Mouse (Mus musculus) spleen, postnatal 4 days (tissue): Measurements from ENCODE around the gene Cd302.
A peak's percentile ranks its signal among the peaks of the same experiment; 100 is the strongest.

ENCODE experiments used
- DNase-seq, 2 experiments: peaks; one replicate each; pipeline ENCODE4 v3.0.0; 2022; ENCODE audit warnings: low spot score in 2 of 2

Gene Cd302

DNA sequence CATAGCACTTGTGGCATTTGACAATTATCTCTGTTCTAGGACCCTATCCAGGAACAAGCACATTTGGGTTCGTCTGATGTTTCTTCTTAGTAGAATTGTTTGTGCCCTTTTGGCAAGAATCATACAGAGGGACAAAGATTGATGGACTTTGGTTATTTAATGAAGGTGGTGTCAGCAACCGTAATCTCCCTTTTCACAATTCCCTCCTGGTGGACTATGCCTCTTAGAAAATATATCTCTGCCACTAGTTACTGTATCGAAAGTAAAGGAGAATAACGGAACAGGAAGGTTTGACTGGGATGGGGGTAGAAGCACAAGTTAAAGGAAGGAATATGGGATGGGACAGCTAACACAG lies at the start of gene Cd302:
TSS of gene Cd302 (minus strand) at position 22 of the 355 bp plus-strand sequence.
- no peak for DNase-seq

DNA sequence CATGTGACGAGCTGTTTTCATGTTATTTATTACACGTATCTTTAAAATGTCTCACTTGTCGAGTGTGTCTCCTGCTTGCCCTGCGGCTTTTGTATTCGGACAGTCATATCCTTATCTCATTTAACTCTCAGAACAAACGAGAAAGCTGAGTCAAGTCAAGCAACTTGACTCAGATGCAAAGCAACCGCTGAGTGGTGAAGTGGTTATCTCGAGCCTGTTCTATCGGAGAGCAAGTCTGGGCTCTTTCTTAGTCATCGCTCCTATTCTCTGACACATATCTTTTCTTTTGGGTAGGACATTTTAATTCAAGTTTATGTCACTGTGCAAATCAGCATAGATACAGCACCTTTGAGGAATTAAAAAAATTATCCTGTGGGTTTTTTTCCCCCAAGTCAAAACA lies 44.4 kb upstream of the Cd302 start:
- DNase-seq: no peak

DNA sequence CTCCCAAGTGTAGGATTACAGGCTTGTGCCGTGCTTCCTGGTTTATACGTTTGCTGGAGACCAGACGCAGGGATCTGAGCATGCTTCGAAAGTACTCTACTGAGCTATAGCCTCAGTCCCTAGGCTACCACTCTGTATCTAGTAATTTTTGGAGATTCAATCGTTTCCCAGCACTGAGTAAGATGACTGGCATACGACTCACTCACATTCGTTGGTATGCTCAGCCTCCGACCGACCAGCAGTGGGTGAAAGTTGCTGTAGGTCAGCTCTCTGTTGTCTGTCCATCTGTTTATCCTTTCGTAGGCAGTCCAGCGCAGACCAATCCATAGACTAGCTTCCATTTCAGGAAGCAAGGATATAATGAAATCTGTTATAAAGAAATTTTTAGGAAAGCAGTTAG lies 43.3 kb upstream of the Cd302 start:
- no peak for DNase-seq

- DNase-seq: no peak
Measured at GRCm38 (mm10) chr2:60326948-60327347, 42.7 kb upstream of the Cd302 start.

GRCm38 (mm10) chr2:60323411-60323810 lies 39.1 kb upstream of the Cd302 start:
- no peak for DNase-seq

- DNase-seq: no peak
Measured at GRCm38 (mm10) chr2:60322031-60322726, 37.9 kb upstream of the Cd302 start.

DNA sequence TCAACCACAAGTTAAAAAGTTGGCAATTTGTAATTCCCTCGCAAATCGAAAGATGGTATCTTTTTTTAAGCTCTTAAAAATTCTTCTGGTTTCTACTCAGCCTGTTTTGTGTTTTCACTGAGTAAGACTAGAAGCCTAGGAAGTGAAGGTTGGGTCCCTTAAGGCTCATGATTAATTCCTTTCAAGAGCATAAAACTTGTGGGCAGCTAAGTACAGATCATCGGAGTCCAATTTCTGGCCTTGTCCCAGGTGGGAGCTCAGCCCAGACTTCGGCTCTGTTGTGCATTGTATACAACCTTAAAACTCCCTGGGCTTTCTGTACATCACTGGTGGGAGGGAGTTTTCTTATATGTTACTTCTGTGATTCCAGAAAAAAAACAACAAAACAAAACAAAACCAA lies 19.5 kb upstream of the Cd302 start:
- no peak for DNase-seq

DNA sequence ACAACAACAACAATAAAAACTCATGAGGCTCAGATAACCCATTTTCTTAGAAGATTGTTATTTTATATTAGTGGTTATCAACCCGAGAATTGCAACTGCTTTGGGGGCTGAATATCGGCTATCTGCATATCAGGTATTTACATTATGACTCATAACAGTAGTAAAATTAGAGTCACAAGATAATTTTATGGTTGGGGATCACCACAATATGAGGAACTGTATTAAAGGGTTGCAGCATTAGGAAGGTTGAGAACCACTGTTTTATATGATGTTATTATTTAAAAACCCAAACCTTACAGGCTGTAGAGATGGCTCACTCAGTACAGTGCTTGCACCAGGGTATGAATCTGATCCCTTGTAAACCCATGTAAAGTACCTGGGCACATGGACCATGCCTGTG lies 15.0 kb upstream of the Cd302 start:
- no peak for DNase-seq

GRCm38 (mm10) chr2:60298266-60298665 lies 14.0 kb upstream of the Cd302 start:
- DNase-seq: peak; percentile 27 to 65

DNA sequence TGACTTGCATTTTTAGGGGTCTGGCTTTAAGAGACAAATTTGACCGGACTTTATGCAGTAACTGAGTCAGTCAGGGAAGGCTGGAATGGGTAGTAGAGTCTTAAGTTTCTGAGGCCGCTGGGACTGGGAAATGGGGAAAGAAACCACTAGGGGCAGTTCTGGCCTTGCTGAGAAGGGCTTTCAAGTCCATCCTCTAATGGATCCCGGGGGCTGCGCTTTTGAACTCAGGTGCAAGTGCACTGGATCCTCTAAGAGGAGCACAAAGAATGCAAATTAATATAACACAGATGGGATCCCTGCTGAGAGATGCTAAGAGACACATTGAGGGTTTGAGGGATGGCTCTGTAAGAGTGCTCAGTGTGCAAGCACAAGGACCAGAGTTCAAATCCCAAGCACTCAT lies 7.1 kb upstream of the Cd302 start:
- DNase-seq: no peak

DNA sequence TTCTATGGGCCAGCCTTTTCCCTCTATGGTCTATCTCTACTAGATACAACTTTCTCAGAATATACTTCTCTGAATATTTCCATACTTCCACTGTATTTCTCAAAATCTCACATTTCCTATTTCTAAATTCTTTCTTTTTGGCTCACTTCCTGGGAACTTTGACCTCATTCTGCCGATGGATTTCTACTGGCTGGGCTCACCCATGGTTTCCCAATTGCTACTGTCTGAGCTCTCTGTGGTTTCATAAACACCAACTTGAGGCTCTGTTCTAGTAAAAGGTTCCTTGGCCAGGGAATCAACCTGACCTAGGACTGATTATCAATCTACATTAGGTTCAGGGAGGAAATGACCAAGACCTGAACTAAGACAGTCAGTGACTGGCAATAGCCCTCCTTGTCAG lies 5.2 kb upstream of the Cd302 start:
- no peak for DNase-seq

GRCm38 (mm10) chr2:60288606-60289005 lies 4.3 kb upstream of the Cd302 start:
- DNase-seq: no peak

DNA sequence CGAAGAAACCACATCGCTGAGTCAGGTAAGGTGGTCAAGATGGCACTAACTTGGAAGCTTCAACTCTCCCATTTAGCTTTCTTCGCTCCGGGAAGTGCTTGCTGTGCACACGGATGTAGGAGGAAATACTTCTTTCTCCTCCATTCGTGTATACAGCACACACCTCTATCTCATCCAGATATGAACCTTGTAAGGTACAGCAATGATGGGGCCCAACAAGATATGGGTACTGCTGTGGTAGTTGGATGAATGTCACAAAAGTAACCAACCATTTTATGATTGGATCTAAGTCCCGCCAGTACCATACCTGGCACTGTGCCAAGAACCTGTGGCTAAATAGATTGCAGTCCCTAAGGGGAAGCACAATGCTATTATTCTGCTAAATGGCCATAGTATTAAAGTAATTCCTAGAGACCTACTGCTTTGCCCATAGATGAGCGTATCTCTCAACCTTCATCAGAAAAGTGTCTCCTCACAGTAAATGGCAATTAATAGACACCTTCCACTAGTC lies 874 bp upstream of the Cd302 start:
- no peak for DNase-seq

DNA sequence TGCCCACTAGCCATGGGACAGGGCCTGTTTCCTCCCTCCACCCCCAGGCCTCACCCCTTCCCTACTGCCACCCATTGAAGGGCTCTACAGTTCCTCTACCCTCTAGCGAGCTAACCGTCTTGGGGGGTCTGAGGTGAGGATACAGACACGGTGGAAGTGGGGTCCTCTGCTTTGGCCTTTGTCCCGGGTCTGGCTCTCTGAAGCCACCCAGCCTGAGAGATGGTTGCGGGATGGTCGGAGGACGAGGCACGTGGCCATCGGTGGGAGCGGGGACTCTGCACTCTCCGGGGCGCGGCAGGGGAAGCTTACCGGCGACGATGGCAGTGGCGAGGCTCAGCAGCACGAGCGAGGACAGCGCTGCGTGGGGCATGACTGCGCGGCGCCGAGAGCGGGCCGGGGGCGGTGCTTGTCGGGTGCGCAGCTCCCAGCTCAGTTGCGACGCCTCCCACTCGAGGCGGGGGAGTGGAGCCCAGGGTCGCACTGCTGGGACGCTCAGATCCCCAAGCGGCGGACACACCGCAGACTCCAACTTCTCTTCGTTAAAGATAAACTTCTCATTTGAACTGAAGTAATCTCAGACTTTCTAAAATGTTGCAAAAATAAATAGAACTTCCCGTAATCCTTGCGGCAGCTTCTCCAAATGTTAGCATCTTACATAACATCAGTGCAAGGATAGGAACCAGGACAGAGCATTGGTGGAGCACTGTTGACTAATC lies 379 bp downstream of the Cd302 start:
- peak; percentile 45 to 71 for DNase-seq

DNA sequence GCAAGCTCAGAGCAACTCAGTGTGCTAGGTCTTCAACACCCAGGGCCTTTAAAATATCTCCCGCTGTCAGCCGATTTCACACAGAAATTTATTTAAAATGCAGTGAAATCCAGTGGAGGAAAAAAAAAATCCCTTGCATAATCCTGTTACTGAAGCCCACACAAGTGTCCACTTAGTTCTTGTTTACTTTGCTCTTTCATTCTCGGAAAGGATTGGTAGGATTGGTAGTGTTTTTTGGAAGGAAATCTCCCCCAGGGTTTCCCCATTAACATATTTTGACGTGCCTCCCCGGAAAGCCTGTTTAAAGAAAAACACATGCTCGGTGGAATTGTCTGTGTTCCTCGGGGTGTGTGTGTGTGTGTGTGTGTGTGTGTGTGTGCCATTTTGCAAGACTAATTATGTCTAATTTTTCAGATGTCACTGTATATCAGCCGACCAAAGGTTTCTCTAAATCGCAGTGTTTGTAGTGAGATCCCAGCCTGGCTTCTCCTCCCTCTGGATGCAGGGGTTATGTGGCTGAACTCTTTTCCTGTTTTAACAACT lies 1.0 kb downstream of the Cd302 start:
- no peak for DNase-seq

- no peak for DNase-seq
Measured at GRCm38 (mm10) chr2:60282625-60283024, 1.7 kb downstream of the Cd302 start.

- no peak for DNase-seq
Measured at GRCm38 (mm10) chr2:60278627-60279026, 5.7 kb downstream of the Cd302 start.

GRCm38 (mm10) chr2:60269856-60270479 lies 14.3 kb downstream of the Cd302 start:
- peak in 1 of 2 experiments; percentile 51 for DNase-seq

- peak in 1 of 2 experiments; percentile 45 for DNase-seq
Measured at GRCm38 (mm10) chr2:60267567-60267966, 16.7 kb downstream of the Cd302 start.

DNA sequence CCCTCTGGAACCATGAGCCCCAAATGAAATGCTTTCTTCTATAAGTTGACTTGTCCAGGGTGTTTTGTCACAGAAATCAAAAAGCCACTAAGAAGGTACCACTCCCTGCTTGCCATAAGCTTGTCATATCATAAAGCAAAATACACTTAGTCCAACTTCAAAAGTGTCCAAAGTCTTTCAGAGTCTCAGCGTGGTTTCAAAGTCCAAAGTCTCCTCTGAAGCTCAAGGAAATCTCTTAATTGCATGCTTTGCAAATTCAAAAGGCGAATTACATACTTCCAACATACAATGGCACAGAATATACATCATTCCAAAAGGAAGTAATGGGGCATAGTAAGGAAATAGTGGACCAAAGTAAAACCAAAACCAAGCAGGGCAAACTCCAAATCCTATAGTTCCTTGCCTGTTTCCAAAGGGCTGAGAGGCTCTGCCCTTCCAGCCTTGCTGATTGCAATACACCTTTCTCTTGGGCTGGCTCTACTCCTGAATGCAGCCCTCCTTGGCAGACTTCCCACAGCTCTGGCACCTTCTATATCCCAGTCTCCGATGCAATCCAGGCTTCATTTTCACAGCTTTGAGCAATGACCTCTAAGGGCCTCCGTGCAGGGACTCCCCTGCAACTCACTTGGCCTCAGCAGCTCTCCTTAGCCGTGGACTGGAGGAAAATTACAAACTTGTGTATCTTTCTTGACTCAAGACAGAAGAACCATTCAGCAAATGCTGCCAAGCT lies 23.5 kb downstream of the Cd302 start:
- DNase-seq: peak in 1 of 2 experiments; percentile 48

GRCm38 (mm10) chr2:60259186-60259585 lies 25.1 kb downstream of the Cd302 start:
- peak in 1 of 2 experiments; percentile 30 for DNase-seq

DNA sequence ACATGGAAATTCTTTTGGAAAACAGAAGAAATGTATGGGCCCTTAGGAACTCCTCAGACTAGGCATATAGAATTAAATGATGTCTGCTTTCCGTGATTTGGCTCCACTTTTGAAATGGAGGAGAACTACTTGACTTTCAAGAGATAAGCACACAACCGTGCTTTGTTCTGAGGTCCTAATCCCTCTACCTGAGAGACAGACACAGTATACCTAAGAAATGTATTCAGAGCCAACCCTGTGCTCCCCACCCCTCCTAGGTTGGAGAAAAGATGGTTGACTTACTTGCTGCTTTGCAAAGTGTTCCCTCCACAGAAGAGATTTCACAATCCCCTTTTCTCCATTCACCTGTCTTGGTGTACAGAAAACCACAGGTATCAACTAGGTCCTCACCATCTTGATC lies 27.5 kb downstream of the Cd302 start:
- peak in 1 of 2 experiments; percentile 8 for DNase-seq
